Comparison of ENCODE assay signal across 9 mouse cellular contexts in genomic region chr13:112925976-112926375, GRCm38 (mm10). TPM values are rescaled to one million over a fixed set of nuclear protein-coding genes. Genes with fewer than 3 reads are reported as not detected.
A peak's percentile ranks its signal among the peaks of the same experiment; 100 is the strongest.
DNase-seq lines count a peak whose midpoint lies in the region; ATAC-seq and TF ChIP-seq lines count a peak whose summit lies in the region.
"Had no signal": no experiment of that assay in that cellular context is flagged by ENCODE, and none has a peak within 500 bp of the region (broad histone marks: within the 10 kb centered on the region; RNA-seq: fewer than 3 reads in every experiment).

No protein-coding gene starts in this region.

- 75% methylated on average over 4 of the region's 4 CpGs for WGBS in hindbrain, postnatal 0 days
- WGBS in midbrain, embryonic 15.5 days = 80% methylated on average over 4 of the region's 4 CpGs

- H3K9me3 ChIP-seq in hindbrain, postnatal 0 days (ENCODE audit: low read length) = no peaks in the 10 kb centered on the region
- no peaks in the 10 kb centered on the region for H3K9me3 ChIP-seq in midbrain, embryonic 15.5 days

- H3K36me3 ChIP-seq in hindbrain, postnatal 0 days (ENCODE audit: insufficient read depth, low read length) = 0 out of 2 replicates have a peak, but pooled peaks cover 7% of the 10 kb centered on the region
- no peaks in the 10 kb centered on the region; the same call in 1 of the 2 replicates for H3K36me3 ChIP-seq in midbrain, embryonic 15.5 days (replicated peaks)

- H3K27me3 ChIP-seq in hindbrain, postnatal 0 days (ENCODE audit: insufficient read depth, low read length) = no peaks in the 10 kb centered on the region
- H3K27me3 ChIP-seq in midbrain, embryonic 15.5 days (replicated peaks) = no peaks in the 10 kb centered on the region

- TF ChIP-seq POLR2A in cortical plate, adult 2 months (IDR thresholded peaks at IDR 0.05; ENCODE audit: extremely low read depth, insufficient read depth, low read length) = no peak

- peaks cover 8% of the 10 kb centered on the region for H3K4me1 ChIP-seq in cortical plate, adult 2 months (ENCODE audit: control insufficient read depth, insufficient read depth, low read length)
- H3K4me1 ChIP-seq in hindbrain, postnatal 0 days (ENCODE audit: insufficient read depth, low read length) = peaks cover 6% of the 10 kb centered on the region
- H3K4me1 ChIP-seq in midbrain, embryonic 15.5 days = peaks cover 29% of the 10 kb centered on the region

- no peak for ATAC-seq in hindbrain, postnatal 0 days
- no peak for ATAC-seq in midbrain, embryonic 15.5 days (replicated peaks)
- ATAC-seq in granulocyte monocyte progenitor cell, adult 5-6 weeks (replicated peaks; ENCODE audit: poor library complexity, severe bottlenecking) = no peak
- ATAC-seq in megakaryocyte progenitor cell, adult 5-6 weeks (replicated peaks; ENCODE audit: poor library complexity) = no peak

- no peak for DNase-seq in layer of hippocampus, adult 2 months (ENCODE audit: low spot score in 2 of 2)
- no peak for DNase-seq in layer of hippocampus, adult 9-11 months
- DNase-seq in hindbrain, postnatal 0 days (ENCODE audit: low spot score) = no peak
- no peak for DNase-seq in adrenal gland, adult (ENCODE audit: inconsistent age in 2 of 2, low spot score in 1 of 2)
- DNase-seq: adrenal gland, adult 2 months had no signal

- peak overlapping the region; percentile 78 for H3K4me3 ChIP-seq in layer of hippocampus, adult 2 months
- H3K4me3 ChIP-seq in cortical plate, adult 2 months (ENCODE audit: insufficient read depth, low read length) = peak overlapping the region; percentile 88
- H3K4me3 ChIP-seq in hindbrain, postnatal 0 days (ENCODE audit: low read length) = peak overlapping the region; percentile 81
- peak overlapping the region; percentile 56 for H3K4me3 ChIP-seq in midbrain, embryonic 15.5 days

- H3K4me2 ChIP-seq in hindbrain, postnatal 0 days (ENCODE audit: low read depth, low read length) = peak overlapping the region; percentile 75
- peak overlapping the region; percentile 76 for H3K4me2 ChIP-seq in midbrain, embryonic 15.5 days

- no peak for TF ChIP-seq CTCF in layer of hippocampus, adult 2 months (conservative IDR thresholded peaks at IDR 0.05)
- TF ChIP-seq CTCF in cortical plate, adult 2 months (IDR thresholded peaks at IDR 0.05; ENCODE audit: extremely low read depth, insufficient read depth, low read length) = no peak
- TF ChIP-seq CTCF in hindbrain, postnatal 0 days (IDR thresholded peaks at IDR 0.05; ENCODE audit: low read depth) = no peak

- H3K27ac ChIP-seq in layer of hippocampus, adult 2 months = no peak overlapping the region
- H3K27ac ChIP-seq in cortical plate, adult 2 months (ENCODE audit: insufficient read depth, low read length) = no peak overlapping the region
- H3K27ac ChIP-seq in hindbrain, postnatal 0 days = no peak overlapping the region
- H3K27ac ChIP-seq in midbrain, embryonic 15.5 days = no peak overlapping the region

- peak overlapping the region; percentile 68; the same call in 1 of the 2 replicates for H3K9ac ChIP-seq in hindbrain, postnatal 0 days (replicated peaks; ENCODE audit: low read length)
- H3K9ac ChIP-seq in midbrain, embryonic 15.5 days = peak overlapping the region; percentile 66; the same call in 1 of the 2 replicates

RNA-seq across cellular contexts. Expression of gene Mtrex, which starts 1.2 kb away (rescaled TPM):
- total RNA-seq in layer of hippocampus, adult 2 months (2021) = 10 to 100 TPM; 46.3 to 49.2 TPM
- 34.7 and 37.9 TPM in 2 replicates for polyA plus RNA-seq in cortical plate, adult 2 months (2012; rRNA removed)
- 18.8 and 21.2 TPM in 2 replicates for total RNA-seq in hindbrain, postnatal 0 days (2014; rRNA removed)
- polyA plus RNA-seq in hindbrain, postnatal 0 days (2015; fragmentation: Nextera tagmentation; extraction: Ambion mirVana) = 38.8 and 41.8 TPM in 2 replicates
- polyA plus RNA-seq in midbrain, embryonic 15.5 days (2015; fragmentation: Nextera tagmentation; extraction: Ambion mirVana) = 58.6 and 62.2 TPM in 2 replicates
- 37.9 and 50.1 TPM in 2 replicates for total RNA-seq in granulocyte monocyte progenitor cell, adult 5-6 weeks (2014; fragmentation: Nextera tagmentation)
- 72.6 and 84.6 TPM in 2 replicates for total RNA-seq in granulocyte monocyte progenitor cell, adult 5-6 weeks (2017)
- total RNA-seq in megakaryocyte progenitor cell, adult 5-6 weeks (2015) = 77.2 and 85.6 TPM in 2 replicates
- 69.9 and 87.9 TPM in 2 replicates for total RNA-seq in megakaryocyte progenitor cell, adult 5-6 weeks (2017)

RNA-seq across cellular contexts. Expression of gene Dhx29, which starts 1.3 kb away (rescaled TPM):
- 10 to 100 TPM; 23.5 to 26.0 TPM for total RNA-seq in layer of hippocampus, adult 2 months (2021)
- polyA plus RNA-seq in cortical plate, adult 2 months (2012; rRNA removed) = 10.7 and 11.2 TPM in 2 replicates
- 15.2 and 15.7 TPM in 2 replicates for total RNA-seq in hindbrain, postnatal 0 days (2014; rRNA removed)
- 29.5 and 30.0 TPM in 2 replicates for polyA plus RNA-seq in hindbrain, postnatal 0 days (2015; fragmentation: Nextera tagmentation; extraction: Ambion mirVana)
- polyA plus RNA-seq in midbrain, embryonic 15.5 days (2015; fragmentation: Nextera tagmentation; extraction: Ambion mirVana) = 35.0 and 35.8 TPM in 2 replicates
- total RNA-seq in granulocyte monocyte progenitor cell, adult 5-6 weeks (2014; fragmentation: Nextera tagmentation) = 14.8 and 16.9 TPM in 2 replicates
- 25.6 and 29.3 TPM in 2 replicates for total RNA-seq in granulocyte monocyte progenitor cell, adult 5-6 weeks (2017)
- 16.7 and 22.3 TPM in 2 replicates for total RNA-seq in megakaryocyte progenitor cell, adult 5-6 weeks (2015)
- total RNA-seq in megakaryocyte progenitor cell, adult 5-6 weeks (2017) = 27.2 and 29.8 TPM in 2 replicates
